Mouse (Mus musculus) left cerebral cortex, postnatal 25 days (tissue): Measurements from ENCODE around the gene Prmt1. TPM values are rescaled to one million over a fixed set of nuclear protein-coding genes. Genes with fewer than 3 reads are reported as not detected.

Experiments
- DNase-seq, 2 experiments: peaks; one replicate each; pipeline ENCODE4 v3.0.0; 2022; ENCODE audit warnings: low spot score in 2 of 2, mixed read lengths in 1 of 2
- intact Hi-C: fragments of 180-260 bp; cut with DNase I; formaldehyde crosslinking; loops from one replicate; pipeline ENCODE4 v1.15.1; 2025
- microRNA-seq, 2 experiments: library from miRNA; unstranded; fragments of <30 nt; microRNA quantifications; one replicate each; pipeline ENCODE4 v1.2.0; 2022
- total RNA-seq, 2 experiments: library from RNA; stranded (reverse); gene quantifications; 2 replicates each; pipeline ENCODE4 v1.2.3; 2021

The Prmt1 gene
- total RNA-seq, 2 experiments from 2014 or later: 140 to 163 TPM

DNA sequence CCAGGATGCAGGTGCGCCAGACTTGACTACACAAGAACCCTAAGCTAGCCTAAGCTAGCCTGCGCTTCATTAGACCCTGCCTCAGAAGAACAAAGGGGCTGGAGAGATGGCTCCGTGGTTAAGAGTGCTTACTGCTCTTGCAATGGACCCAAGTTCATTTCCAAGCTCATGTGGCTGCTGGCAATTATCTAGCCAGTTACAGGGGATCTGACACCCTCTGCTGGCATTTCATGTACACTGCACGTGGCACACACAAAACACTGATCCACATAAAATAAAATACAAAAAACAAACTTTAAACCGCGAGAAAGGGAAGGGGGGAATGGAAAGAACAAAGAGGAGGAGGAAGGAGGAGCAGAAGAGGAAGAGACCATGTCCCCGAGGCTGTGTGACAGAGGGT is 28.2 kb downstream of the Prmt1 start:
- peak in 1 of 2 experiments; percentile 68 for DNase-seq
- intact Hi-C loops: loop anchor here (5.0 kb wide), 1 partner anchor 41 kb away; no protein-coding TSS in a partner anchor

DNA sequence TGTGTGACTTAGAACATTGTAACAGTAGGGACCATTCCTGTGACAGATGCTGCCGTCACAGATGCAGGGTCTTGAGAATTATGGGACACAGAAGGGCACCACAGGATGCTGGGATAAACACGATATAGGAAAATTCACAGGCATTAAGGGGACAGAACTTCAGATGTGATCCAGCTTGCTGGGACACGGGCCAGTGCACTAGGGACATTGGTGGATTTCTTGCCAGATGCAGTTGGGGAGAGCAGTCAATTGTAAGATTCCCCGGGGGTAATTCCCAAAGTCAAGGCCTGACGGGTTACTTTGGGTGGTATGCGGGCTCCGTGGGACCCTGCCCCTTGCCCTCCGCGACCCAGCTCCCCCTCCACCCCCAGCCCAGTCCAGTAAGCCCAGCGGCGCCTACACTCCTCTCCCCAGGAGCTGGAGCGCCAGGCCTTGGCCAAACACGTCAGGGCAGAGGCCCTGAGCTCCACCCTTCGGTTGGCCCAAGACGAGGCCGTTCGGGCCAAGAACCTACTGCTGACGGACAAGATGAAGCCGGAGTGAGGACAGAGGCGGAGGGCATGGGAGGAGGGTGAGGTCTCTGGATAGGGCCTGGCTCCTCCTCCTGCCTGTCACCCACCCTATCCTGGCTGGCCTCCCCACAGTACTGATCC is 29.1 kb downstream of the Prmt1 start:
- DNase-seq: no peak
- intact Hi-C loops: loop anchor here (5.0 kb wide), 1 partner anchor 40 kb away; no protein-coding TSS in a partner anchor

DNA sequence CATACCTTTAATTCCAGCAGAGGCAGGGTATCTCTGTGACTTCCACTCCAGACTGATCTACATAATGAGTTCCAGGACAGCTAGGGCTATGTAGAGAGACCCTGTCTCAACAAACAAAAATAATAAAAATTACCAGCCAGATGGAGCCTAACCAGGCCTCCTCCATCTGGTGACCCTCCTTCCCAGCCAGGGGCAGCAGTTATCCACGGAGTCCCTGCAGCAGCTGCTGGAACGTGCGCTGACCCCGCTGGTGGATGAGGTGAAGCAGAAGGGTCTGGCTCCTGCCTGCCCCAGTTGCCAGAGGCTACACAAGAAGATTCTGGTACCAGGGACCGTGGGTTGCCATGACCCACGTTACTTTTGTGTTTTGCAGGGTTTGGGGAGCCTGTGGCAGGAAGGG is 30.1 kb downstream of the Prmt1 start:
- DNase-seq: no peak

DNA sequence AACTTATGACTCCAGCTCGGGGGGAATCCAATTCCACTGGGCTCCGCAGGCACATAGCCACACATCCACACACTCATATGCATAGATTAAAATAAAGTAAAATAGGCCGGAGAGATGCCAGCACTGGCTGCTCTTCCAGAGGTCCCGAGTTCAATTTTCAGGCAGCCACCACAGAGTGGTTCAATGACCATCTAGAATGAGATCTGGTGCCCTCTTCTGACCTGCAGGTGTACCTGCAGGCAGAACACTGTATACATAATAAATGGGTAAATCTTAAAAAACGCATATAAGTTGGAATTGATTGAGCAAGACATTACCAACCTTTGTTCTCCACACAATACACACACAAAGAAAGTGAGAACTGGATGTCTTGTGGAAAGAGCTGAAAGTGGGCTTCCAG is 30.7 kb downstream of the Prmt1 start:
- intact Hi-C loops: loop anchor here (5.0 kb wide), 1 partner anchor 38 kb away; no protein-coding TSS in a partner anchor
- DNase-seq: no peak

More for the DNA sequence above, 30.1 kb downstream of the Prmt1 start:
- intact Hi-C loops: loop anchor here (5.0 kb wide), 1 partner anchor 39 kb away; no protein-coding TSS in a partner anchor

DNA sequence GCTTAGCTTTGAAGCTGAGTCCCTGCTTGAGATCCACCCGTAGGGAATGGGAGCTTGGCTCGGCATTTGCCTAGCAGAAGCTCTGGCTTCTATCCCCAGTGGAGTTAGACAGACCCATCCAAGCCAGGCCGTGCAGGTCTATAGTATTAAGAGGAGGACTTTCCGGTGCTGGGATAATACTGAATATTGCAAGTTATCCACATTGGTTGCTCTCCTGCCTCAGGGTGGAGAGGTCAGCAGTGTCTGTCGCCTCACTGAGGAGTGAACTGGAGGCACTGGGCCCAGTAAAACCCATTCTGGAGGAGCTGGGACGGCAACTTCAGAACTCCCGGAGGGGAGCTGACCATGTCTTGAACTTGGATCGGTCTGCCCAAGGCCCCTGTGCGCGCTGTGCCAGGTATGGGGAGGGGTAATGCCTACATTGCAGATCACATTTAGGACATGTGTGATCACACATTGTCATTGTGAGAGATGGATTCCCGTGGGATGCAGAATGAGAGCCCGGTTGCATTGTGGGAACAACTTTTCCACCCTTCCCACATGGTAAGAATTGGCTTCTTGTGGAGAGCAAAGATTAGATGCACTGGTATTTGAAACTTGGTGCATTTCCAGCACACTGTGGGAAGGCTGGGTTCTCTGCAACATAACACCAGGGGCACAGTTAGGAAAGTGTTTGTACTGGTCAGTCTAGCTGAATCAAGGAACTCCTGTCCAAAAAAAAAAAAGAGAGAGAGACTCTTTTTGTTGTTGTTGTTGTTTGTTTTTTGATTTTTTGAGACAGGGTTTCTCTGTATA is 32.1 kb downstream of the Prmt1 start:
- peak in 1 of 2 experiments; percentile 33 for DNase-seq
- intact Hi-C loops: no loop called here

DNA sequence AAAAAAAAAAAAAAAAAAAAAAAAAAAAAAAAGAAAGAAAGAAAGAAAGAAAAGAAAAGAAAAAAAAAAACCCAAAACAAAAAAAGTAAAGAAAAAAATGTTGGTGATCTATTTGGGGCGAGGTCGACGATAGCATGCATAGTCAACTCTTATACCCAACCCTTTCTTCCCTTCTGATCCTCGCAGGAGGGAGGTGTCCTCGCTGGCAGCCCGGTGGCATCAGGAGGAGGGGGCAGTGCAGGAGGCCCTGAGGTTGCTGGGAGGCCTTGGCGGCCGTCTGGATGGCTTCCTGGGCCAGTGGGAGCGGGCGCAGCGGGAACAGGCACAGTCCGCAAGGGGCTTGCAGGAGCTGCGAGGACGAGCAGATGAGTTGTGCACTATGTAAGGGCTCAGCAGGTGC is 32.8 kb downstream of the Prmt1 start:
- intact Hi-C loops: no loop called here
- DNase-seq: no peak

DNA sequence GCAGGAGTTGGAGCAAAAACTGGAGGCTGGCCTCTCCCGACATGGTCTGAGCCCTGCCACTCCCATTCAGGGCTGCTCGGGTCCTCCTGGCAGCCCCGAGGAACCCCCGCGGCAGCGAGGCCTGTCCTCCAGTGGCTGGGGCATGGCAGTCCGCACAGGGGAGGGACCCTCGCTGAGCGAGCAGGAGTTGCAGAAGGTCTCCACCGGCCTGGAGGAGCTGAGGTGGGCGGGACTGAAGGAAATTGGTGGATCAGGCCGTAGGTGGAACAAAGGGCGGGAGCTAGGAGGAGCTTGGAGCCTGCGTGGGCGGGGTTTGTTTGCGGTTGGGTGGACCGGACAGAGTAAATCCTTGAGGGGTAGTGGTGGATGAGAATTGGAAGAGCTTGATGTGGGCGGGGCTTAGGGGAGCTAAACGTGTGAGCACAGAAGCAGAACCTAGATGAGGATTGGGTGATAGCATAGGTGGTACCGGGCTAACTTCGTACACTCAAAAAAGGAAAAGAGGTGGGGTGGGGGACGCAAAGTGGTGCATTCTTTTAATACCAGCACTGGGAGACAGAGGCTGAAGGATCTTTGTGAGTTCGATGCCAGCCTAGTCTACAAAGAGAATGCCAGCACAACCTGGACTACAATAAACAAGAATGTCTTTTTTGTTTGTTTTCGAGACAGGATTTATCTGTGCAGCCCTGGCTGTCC is 33.6 kb downstream of the Prmt1 start:
- intact Hi-C loops: no loop called here

DNA sequence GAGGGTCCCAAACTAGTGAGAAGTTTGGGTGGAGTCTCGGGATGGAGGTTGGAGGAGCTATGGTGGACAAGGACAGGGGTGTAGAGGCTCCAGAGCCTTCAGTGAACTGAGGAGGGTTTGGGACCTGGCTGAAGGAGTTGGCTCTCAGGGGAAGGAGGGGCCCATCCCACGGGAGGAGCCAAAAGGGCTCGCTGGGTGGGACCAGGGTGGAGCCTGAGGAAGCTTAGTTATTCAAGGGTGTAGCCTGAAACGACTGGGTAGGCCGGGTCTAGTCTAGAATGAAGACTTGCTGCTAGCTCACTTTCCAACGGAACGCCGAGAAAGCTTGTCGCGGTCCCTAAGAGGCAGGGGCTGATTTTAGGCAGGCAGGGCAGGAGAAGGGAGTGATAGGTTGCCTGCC is 34.4 kb downstream of the Prmt1 start:
- intact Hi-C loops: no loop called here
- DNase-seq: no peak

More for the DNA sequence above, 33.6 kb downstream of the Prmt1 start:
- peak; percentile 80 to 88 for DNase-seq

DNA sequence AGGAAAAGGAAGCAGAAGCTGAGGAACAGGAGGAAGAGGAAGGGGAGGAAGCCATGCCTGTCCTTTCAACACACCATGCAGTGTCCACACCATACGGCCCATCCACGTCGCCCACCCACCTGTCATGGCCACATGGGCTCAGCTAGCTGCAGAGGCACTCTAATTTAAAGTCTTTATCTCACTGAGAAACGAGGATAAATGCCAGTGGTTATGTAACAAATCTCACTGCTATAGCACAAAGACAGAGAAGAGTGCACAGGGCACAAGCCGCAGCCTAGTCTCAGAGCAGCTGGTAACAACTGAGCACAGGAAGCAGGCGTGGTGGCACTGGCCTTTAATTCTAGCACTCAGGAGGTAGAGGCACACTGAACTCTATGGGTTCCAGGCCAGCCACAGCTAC is 36.4 kb downstream of the Prmt1 start:
- intact Hi-C loops: no loop called here

DNA sequence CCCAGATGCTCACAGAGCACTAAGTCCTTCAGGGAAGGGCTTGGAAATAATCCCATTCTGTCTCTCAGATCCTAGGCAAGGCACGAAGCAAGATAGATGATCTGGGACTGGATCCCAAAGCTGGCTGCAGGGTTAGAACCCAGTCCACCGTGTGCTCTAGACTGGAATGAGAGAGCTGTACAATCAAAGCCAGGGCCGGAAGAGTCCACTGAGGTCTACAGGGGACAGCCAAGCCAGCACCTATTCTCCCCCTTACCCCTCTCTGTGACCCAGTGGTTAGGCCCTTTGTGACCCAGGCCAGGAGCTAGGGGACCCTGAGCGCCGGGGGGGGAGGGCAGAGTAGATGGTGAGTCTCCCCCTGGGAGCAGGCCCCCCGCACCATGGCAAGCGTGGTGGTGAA is 43.5 kb downstream of the Prmt1 start, which contains the start of gene Tsks:
Tsks (plus strand) TSS at position 301 of the 400 bp plus-strand sequence.
- no peak for DNase-seq

More for the DNA sequence above, 36.4 kb downstream of the Prmt1 start:
- DNase-seq: peak in 1 of 2 experiments; percentile 74

DNA sequence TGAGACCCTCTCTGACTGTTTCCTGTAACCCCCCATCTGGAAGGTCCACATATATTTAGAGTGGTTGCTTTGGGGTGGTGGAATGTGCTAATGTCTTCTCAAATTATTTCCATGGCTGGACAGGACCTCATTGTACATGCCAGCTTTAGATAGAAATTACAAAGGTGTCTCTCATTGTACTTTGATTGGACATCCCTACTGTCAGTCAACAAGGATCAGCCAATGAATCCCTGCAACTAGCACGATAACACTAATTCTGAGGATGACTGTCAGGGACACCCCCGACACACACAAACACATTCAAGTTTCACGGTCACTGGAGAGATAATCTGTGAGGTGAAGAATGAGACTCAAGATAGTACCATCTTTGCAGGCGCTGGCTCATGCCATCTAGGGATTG is 47.7 kb downstream of the Prmt1 start:
- no peak for DNase-seq
- intact Hi-C loops: no loop called here

More for the DNA sequence above, 43.5 kb downstream of the Prmt1 start, which contains the start of gene Tsks:
- intact Hi-C loops: no loop called here

DNA sequence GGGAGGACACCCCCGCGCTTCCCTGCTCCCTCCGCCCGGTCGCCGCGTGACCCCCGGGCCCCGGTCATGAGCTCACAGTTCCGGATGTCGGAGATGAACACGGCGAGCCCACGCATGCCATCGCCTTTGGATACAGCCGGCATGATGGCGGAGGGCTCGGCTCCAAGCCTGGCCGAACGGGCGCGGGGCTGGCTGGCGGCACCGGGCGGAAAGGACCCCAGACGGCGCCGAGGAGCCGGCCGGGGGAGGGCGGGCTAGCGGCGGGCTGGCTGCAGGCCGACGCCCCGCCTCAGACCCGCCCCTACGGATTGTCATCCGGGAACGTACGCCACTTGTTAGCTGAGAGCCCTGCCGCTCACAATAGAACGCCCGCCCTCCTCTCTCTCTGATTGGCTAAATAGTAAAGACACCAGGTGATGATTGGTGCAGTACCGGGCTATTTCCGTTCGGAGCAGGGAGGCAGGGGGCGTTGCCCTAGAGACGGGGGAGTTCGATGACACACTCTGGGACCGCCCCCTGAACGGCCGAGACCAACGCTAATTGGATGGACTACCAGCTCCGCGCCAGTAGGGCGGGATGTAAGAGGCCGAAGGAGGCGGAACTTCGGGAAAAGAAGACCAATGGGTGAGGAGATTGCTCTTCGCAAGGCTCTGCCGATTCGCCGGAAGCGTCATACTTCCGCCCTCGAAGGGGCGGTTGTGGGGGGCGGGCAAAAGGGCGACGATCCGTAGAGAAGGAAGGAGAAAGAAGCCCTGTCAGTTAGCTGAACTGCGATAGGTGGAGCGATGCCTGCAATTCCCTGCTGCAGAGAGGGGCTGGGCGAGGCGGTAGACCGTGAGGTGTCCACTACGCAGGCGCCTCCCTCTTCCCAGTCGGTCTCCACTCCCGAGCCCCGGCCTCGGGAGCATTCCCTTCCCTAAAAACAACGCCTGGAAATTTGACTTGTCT is 56.9 kb downstream of the Prmt1 start, which contains the start of gene Ap2a1:
Ap2a1 (minus strand) TSS at position 293 of the 948 bp plus-strand sequence.
- intact Hi-C loops: no loop called here
- peak; percentile 100 for DNase-seq

DNA sequence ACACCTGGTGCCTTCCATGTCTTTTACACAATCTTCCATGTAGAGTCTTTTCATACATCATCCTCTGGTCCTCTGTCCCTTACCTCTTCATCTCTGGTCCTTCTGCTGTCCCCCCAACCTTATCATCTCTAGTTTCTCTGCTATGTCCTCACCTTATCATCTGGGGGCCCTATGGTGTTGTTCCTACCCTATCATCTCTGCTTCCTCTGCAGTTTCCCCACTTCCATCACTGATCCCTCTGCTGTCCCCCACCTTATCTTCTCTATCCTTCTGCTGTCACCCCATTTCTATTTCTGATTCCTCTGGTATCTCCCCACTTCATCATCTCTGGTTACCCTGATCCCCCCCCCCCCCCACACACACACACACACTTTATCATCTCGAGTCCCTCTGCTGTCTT is 57.8 kb downstream of the Prmt1 start:
- no peak for DNase-seq
- intact Hi-C loops: no loop called here

Small RNA genes lying within 50 kb of the gene (microRNA-seq; reads per million reads assigned to microRNA genes)
- gene Mir7054: 2.0 to 3.2 reads per million in 2 experiments

Other genes with a start within 250 kb of the Prmt1 start
- 10 to 100 TPM; 26.0 to 29.4 TPM for gene Vrk3, start 238.2 kb downstream of the Prmt1 start, total RNA-seq
- under 1 TPM; 0.41 to 0.78 TPM for gene Zfp473, start 235.5 kb downstream of the Prmt1 start, total RNA-seq
- gene Nup62, start 170.5 kb downstream of the Prmt1 start, total RNA-seq: 10 to 100 TPM; 27.3 to 30.4 TPM
- 1 to 10 TPM; 1.9 to 2.4 TPM for gene Il4i1, start 170.2 kb downstream of the Prmt1 start, total RNA-seq
- 10 to 100 TPM; 23.3 to 25.5 TPM for gene Atf5, start 169.9 kb downstream of the Prmt1 start, total RNA-seq
- gene Akt1s1, start 137.6 kb downstream of the Prmt1 start, total RNA-seq: 10 to 100 TPM; 78.5 to 79.1 TPM
- gene Tbc1d17, start 137.5 kb downstream of the Prmt1 start, total RNA-seq: 10 to 100 TPM; 61.6 to 72.9 TPM
- 10 to 100 TPM; 26.4 to 27.3 TPM for gene Pnkp, start 129.4 kb downstream of the Prmt1 start, total RNA-seq
- 100 to 1,000 TPM; 286 to 287 TPM for gene Ptov1, start 116.8 kb downstream of the Prmt1 start, total RNA-seq
- gene Med25, start 93.9 kb downstream of the Prmt1 start, total RNA-seq: 10 to 100 TPM; 88.8 to 89.5 TPM
- gene Fuz, start 90.5 kb downstream of the Prmt1 start, total RNA-seq: 10 to 100 TPM; 20.7 to 25.5 TPM
- gene Ap2a1, start 57.1 kb downstream of the Prmt1 start, total RNA-seq: 100 to 1,000 TPM; 325 to 334 TPM
- 1 to 10 TPM; 1.6 to 3.6 TPM for gene Tsks, start 43.4 kb downstream of the Prmt1 start, total RNA-seq
- gene Cpt1c, start 11.7 kb downstream of the Prmt1 start, total RNA-seq: 10 to 100 TPM; 89.3 to 95.9 TPM
- 10 to 100 TPM; 31.4 to 42.7 TPM for gene Irf3, start 11.1 kb upstream of the Prmt1 start, total RNA-seq
- gene Bcl2l12, start 12.1 kb upstream of the Prmt1 start, total RNA-seq: 1 to 10 TPM; 2.7 TPM
- gene Scaf1, start 29.8 kb upstream of the Prmt1 start, total RNA-seq: 100 to 1,000 TPM; 161 to 163 TPM
- 10 to 100 TPM; 12.0 to 13.8 TPM for gene Rras, start 31.4 kb upstream of the Prmt1 start, total RNA-seq
- gene Prr12, start 66.3 kb upstream of the Prmt1 start, total RNA-seq: 10 to 100 TPM; 59.1 to 65.5 TPM
- 10 to 100 TPM; 48.5 to 53.0 TPM for gene Nosip, start 75.9 kb upstream of the Prmt1 start, total RNA-seq
- gene Prrg2, start 76.1 kb upstream of the Prmt1 start, total RNA-seq: 1 to 10 TPM; 7.3 to 7.6 TPM
- 1 to 10 TPM; 5.3 to 6.0 TPM for gene Rcn3, start 105.7 kb upstream of the Prmt1 start, total RNA-seq
- gene Fcgrt, start 117.3 kb upstream of the Prmt1 start, total RNA-seq: 10 to 100 TPM; 22.7 to 24.1 TPM
- 100 to 1,000 TPM; 410 to 413 TPM for gene Rps11, start 137.9 kb upstream of the Prmt1 start, total RNA-seq
- gene Rpl13a, start 142.2 kb upstream of the Prmt1 start, total RNA-seq: 100 to 1,000 TPM; 630 to 639 TPM
- gene Gm45713, start 149.7 kb upstream of the Prmt1 start, total RNA-seq: not detected
- gene Flt3l, start 149.9 kb upstream of the Prmt1 start, total RNA-seq: 1 to 10 TPM; 3.3 to 5.4 TPM
- 10 to 100 TPM; 45.8 to 49.3 TPM for gene Pih1d1, start 167.7 kb upstream of the Prmt1 start, total RNA-seq
- 10 to 100 TPM; 13.6 to 14.1 TPM for gene Aldh16a1, start 168.0 kb upstream of the Prmt1 start, total RNA-seq
- 1,000 to 10,000 TPM; 1,365 to 1,520 TPM for gene Slc17a7, start 177.4 kb upstream of the Prmt1 start, total RNA-seq
- gene Gfy, start 193.0 kb upstream of the Prmt1 start, total RNA-seq: under 1 TPM in 1 of 2 experiments, not detected in 1; 0.18 TPM
- not detected for gene Pth2, start 194.4 kb upstream of the Prmt1 start, total RNA-seq
- 1 to 10 TPM; 5.2 to 5.3 TPM for gene Ccdc155, start 218.3 kb upstream of the Prmt1 start, total RNA-seq
- 10 to 100 TPM; 25.1 to 29.2 TPM for gene Dkkl1, start 225.6 kb upstream of the Prmt1 start, total RNA-seq
- gene Tead2, start 229.2 kb upstream of the Prmt1 start, total RNA-seq: 1 to 10 TPM; 2.8 to 5.5 TPM